ENCODE assay signal across 8 mouse cellular contexts in genomic region chr13:47777206-47778099, GRCm38 (mm10).
DNase-seq lines count a peak whose midpoint lies in the region; ATAC-seq lines count a peak whose summit lies in the region.

No protein-coding gene starts in this region.

- H3K9me3 ChIP-seq in midbrain, embryonic 14.5 days (ENCODE audit: control insufficient read depth, low read length), result no peaks in the 10 kb centered on the region

- ATAC-seq in midbrain, embryonic 14.5 days (ENCODE audit: low FRiP score, low TSS enrichment), result no peak

- peak; percentile 19 to 34 for DNase-seq in heart, adult 18-20 months
- no peak for DNase-seq in heart, adult 8-10 months (ENCODE audit: low spot score)
- peak; percentile 30 for DNase-seq in heart, postnatal 10 days
- no peak for DNase-seq in midbrain, embryonic 14.5 days
- DNase-seq in right cerebral cortex, adult 18-20 months, result no peak
- no peak for DNase-seq in urinary bladder, postnatal 10 days (ENCODE audit: low spot score)
- no peak for DNase-seq in spleen, adult 18-20 months

- no peak overlapping the region for H3K9ac ChIP-seq in midbrain, embryonic 14.5 days (replicated peaks; ENCODE audit: low read length)

- no peaks in the 10 kb centered on the region for H3K36me3 ChIP-seq in midbrain, embryonic 14.5 days (ENCODE audit: control insufficient read depth, insufficient read depth, low read length)

- intact Hi-C loops in heart, postnatal 10 days (cut with DNase I), result no loop called here

- 71% methylated on average over 15 of the region's 15 CpGs for WGBS in midbrain, embryonic 14.5 days

- no peaks in the 10 kb centered on the region for H3K27me3 ChIP-seq in midbrain, embryonic 14.5 days (ENCODE audit: control insufficient read depth, insufficient read depth, low read length)

- H3K27ac ChIP-seq in brown adipose tissue, adult 24 weeks (replicated peaks; ENCODE audit: low read depth, low read length), result peak overlapping the region; percentile 58; the same call in 1 of the 2 replicates
- H3K27ac ChIP-seq in midbrain, embryonic 14.5 days (replicated peaks; ENCODE audit: low read depth, low read length), result 0 out of 2 replicates have a peak overlapping the region, but pooled peaks have one; percentile 13

- H3K4me2 ChIP-seq in midbrain, embryonic 14.5 days (ENCODE audit: low read length), result no peak overlapping the region

- no peak overlapping the region for H3K4me3 ChIP-seq in brown adipose tissue, adult 24 weeks (ENCODE audit: insufficient read depth, low read depth, low read length)
- H3K4me3 ChIP-seq in midbrain, embryonic 14.5 days (replicated peaks; ENCODE audit: low read depth, low read length), result no peak overlapping the region

- H3K4me1 ChIP-seq in brown adipose tissue, adult 24 weeks (ENCODE audit: control insufficient read depth, insufficient read depth, insufficient read length, low read length), result no peaks in the 10 kb centered on the region
- peaks cover 13% of the 10 kb centered on the region for H3K4me1 ChIP-seq in midbrain, embryonic 14.5 days (ENCODE audit: control insufficient read depth, insufficient read depth, low read length)

Comparison
In these comparisons a context has a peak if more than half of its experiments do, and no peak if none do; other contexts are left out.
1. DNase-seq: peak in heart, adult 18-20 months (2 of 2) and heart, postnatal 10 days (2 of 2); none in heart, adult 8-10 months (single experiment), midbrain, embryonic 14.5 days (single experiment), right cerebral cortex, adult 18-20 months (single experiment), urinary bladder, postnatal 10 days (single experiment) and spleen, adult 18-20 months (0 of 2).